ENCODE assay signal across 13 mouse cellular contexts in genomic region chr2:147372947-147373666, GRCm38 (mm10). TPM values are rescaled to one million over a fixed set of nuclear protein-coding genes. Genes with fewer than 3 reads are reported as not detected.
DNase-seq lines count a peak whose midpoint lies in the region; ATAC-seq and TF ChIP-seq lines count a peak whose summit lies in the region.
"Had no signal": no experiment of that assay in that cellular context is flagged by ENCODE, and none has a peak within 500 bp of the region (broad histone marks: within the 10 kb centered on the region; RNA-seq: fewer than 3 reads in every experiment).

No protein-coding gene starts in this region.

- intact Hi-C loops in heart, postnatal 10 days (cut with DNase I), result loop anchor here (10.0 kb wide), 1 partner anchor 288 kb away; the partner anchor contains the start of gene Nkx2-4

- no peak for TF ChIP-seq CTCF in forebrain, postnatal 0 days (IDR thresholded peaks at IDR 0.05; ENCODE audit: low read depth)

- H3K36me3 ChIP-seq in heart, embryonic 10.5 days, result no peaks in the 10 kb centered on the region
- no peaks in the 10 kb centered on the region for H3K36me3 ChIP-seq in megakaryocyte, embryonic 14.5 days (replicated peaks; ENCODE audit: low read length)
- no peaks in the 10 kb centered on the region for H3K36me3 ChIP-seq in forebrain, postnatal 0 days (ENCODE audit: insufficient read depth)
- H3K36me3 ChIP-seq in neural tube, embryonic 13.5 days, result no peaks in the 10 kb centered on the region

- WGBS in heart, embryonic 10.5 days, result under 1% methylated on average over 28 of the region's 28 CpGs
- WGBS in forebrain, postnatal 0 days, result 2% methylated on average over 28 of the region's 28 CpGs
- WGBS in neural tube, embryonic 13.5 days, result 2% methylated on average over 28 of the region's 28 CpGs

- H3K9me3 ChIP-seq in heart, embryonic 10.5 days, result no peaks in the 10 kb centered on the region
- peaks cover 7% of the 10 kb centered on the region for H3K9me3 ChIP-seq in megakaryocyte, embryonic 14.5 days
- no peaks in the 10 kb centered on the region for H3K9me3 ChIP-seq in forebrain, postnatal 0 days (ENCODE audit: low read length)
- no peaks in the 10 kb centered on the region for H3K9me3 ChIP-seq in neural tube, embryonic 13.5 days

- ATAC-seq in megakaryocyte, adult 5-6 weeks (ENCODE audit: poor library complexity, severe bottlenecking), result no peak
- no peak for ATAC-seq in forebrain, postnatal 0 days
- no peak for ATAC-seq in neural tube, embryonic 13.5 days (ENCODE audit: low read depth)

- H3K27ac ChIP-seq in heart, embryonic 10.5 days, result no peak overlapping the region
- H3K27ac ChIP-seq in forebrain, postnatal 0 days (ENCODE audit: low read depth, low read length), result no peak overlapping the region
- no peak overlapping the region for H3K27ac ChIP-seq in neural tube, embryonic 13.5 days (replicated peaks)

- H3K4me1 ChIP-seq in heart, embryonic 10.5 days, result peaks cover 12% of the 10 kb centered on the region
- peaks cover 8% of the 10 kb centered on the region for H3K4me1 ChIP-seq in megakaryocyte, embryonic 14.5 days
- no peaks in the 10 kb centered on the region; the same call in 1 of the 2 replicates for H3K4me1 ChIP-seq in forebrain, postnatal 0 days (ENCODE audit: insufficient read depth)
- 0 out of 2 replicates have a peak, but pooled peaks cover 5% of the 10 kb centered on the region for H3K4me1 ChIP-seq in neural tube, embryonic 13.5 days (replicated peaks)

- DNase-seq in heart, embryonic 10.5 days (ENCODE audit: low spot score), result no peak
- no peak for DNase-seq in heart, postnatal 10 days
- DNase-seq in forebrain, postnatal 0 days, result peak; percentile 10
- no peak for DNase-seq in gastrocnemius, adult 18-20 months (ENCODE audit: low spot score)
- no peak for DNase-seq in urinary bladder, postnatal 36 days (ENCODE audit: low spot score in 2 of 2)
- DNase-seq: adrenal gland, postnatal 25 days; cerebellum, adult 18-20 months had no signal

- H3K27me3 ChIP-seq in heart, embryonic 10.5 days (ENCODE audit: insufficient read depth, poor library complexity, severe bottlenecking), result peaks cover 93% of the 10 kb centered on the region
- H3K27me3 ChIP-seq in megakaryocyte, embryonic 14.5 days (replicated peaks), result peaks cover 65% of the 10 kb centered on the region
- peaks cover 90% of the 10 kb centered on the region for H3K27me3 ChIP-seq in forebrain, postnatal 0 days (ENCODE audit: insufficient read depth, low read length)
- peaks cover 93% of the 10 kb centered on the region for H3K27me3 ChIP-seq in neural tube, embryonic 13.5 days

- peak overlapping the region; percentile 34 for H3K4me3 ChIP-seq in heart, embryonic 10.5 days
- H3K4me3 ChIP-seq in megakaryocyte, embryonic 14.5 days (replicated peaks), result peak overlapping the region; percentile 21
- H3K4me3 ChIP-seq in forebrain, postnatal 0 days (ENCODE audit: low read depth, low read length), result no peak overlapping the region
- no peak overlapping the region for H3K4me3 ChIP-seq in neural tube, embryonic 13.5 days

- no peak overlapping the region for H3K9ac ChIP-seq in forebrain, postnatal 0 days
- H3K9ac ChIP-seq in neural tube, embryonic 13.5 days, result no peak overlapping the region

- no peak overlapping the region for H3K4me2 ChIP-seq in forebrain, postnatal 0 days (ENCODE audit: low read depth)
- peak overlapping the region; percentile 6; the same call in 1 of the 2 replicates for H3K4me2 ChIP-seq in neural tube, embryonic 13.5 days

RNA-seq across cellular contexts. Expression of gene Pax1, which starts 11.4 kb away (rescaled TPM):
- 0.54 and 1.7 TPM in 2 replicates for polyA plus RNA-seq in heart, embryonic 10.5 days (2016; fragmentation: Nextera tagmentation; extraction: Ambion mirVana)
- total RNA-seq in heart, postnatal 10 days (2021), result not detected
- not detected in 2 replicates for polyA plus RNA-seq in megakaryocyte, embryonic 14.5 days (2012; ENCODE audit: insufficient read depth, low replicate concordance)
- not detected in 2 replicates for total RNA-seq in megakaryocyte, adult 5-6 weeks (2015)
- not detected in 2 replicates for total RNA-seq in megakaryocyte, adult 5-6 weeks (2017)
- total RNA-seq in forebrain, postnatal 0 days (2014; rRNA removed), result 0.19 TPM in 1 of 2 replicates, not detected in the other
- polyA plus RNA-seq in forebrain, postnatal 0 days (2015; fragmentation: Nextera tagmentation; extraction: Ambion mirVana), result not detected in 2 replicates
- polyA plus RNA-seq in neural tube, embryonic 13.5 days (2015; fragmentation: Nextera tagmentation; extraction: Ambion mirVana), result 1.7 and 9.6 TPM in 2 replicates
- total RNA-seq in gastrocnemius, adult 18-20 months (2021), result not detected
- total RNA-seq: adrenal gland, postnatal 25 days; layer of hippocampus, adult 8-10 months; liver, adult 2 months had no signal
- polyA plus RNA-seq: intestine, embryonic 14.5 days; liver, adult 2 months had no signal

Comparison
In these comparisons a context has a peak if more than half of its experiments do, and no peak if none do; other contexts are left out.
1. H3K4me3 ChIP-seq: peak in heart, embryonic 10.5 days (single experiment) and megakaryocyte, embryonic 14.5 days (single experiment); none in forebrain, postnatal 0 days (single experiment) and neural tube, embryonic 13.5 days (single experiment).